Mouse (Mus musculus): ENCODE measurements around the gene Lamtor3. TPM values are rescaled to one million over a fixed set of nuclear protein-coding genes. Genes with fewer than 3 reads are reported as not detected.

Lamtor3 gene
- total and polyA plus RNA-seq, 3 experiments, result 77.5 to 88.3 TPM; not detected in 1

DNA sequence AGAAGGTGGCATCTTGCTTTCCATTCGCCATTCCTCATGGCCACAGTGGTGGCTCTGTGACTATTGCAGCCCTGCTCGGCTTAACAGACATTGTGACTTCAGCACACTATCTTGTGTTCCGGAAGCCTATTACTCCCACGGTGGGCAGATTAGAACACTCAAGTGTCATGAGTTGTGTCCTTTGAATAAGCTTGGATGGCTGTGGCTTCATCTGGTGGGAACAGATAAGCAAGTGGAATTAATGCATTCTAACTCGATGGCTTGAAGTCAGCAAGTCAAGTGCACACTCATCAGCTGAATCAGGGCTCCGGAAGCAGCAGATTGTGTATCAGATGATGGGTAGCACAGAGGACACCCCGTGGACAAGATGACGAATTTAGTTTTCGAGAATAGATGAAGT is 39.6 kb downstream of the Lamtor3 start (continued):
- TF ChIP-seq MYB (IDR thresholded peaks at IDR 0.05; ENCODE audit: low read depth, low read length) (peak; percentile 97), ELF1 (IDR thresholded peaks at IDR 0.05; ENCODE audit: low read depth, low read length) (peak; percentile 76; the same call in 1 of the 2 replicates), POLR2AphosphoS2 (IDR thresholded peaks at IDR 0.05; ENCODE audit: low read length) (peak; percentile 97), CHD2 (IDR thresholded peaks at IDR 0.05; ENCODE audit: low read length) (peak; percentile 74), JUND (IDR thresholded peaks at IDR 0.05; ENCODE audit: low read depth, low read length) (peak; percentile 97), MXI1 (IDR thresholded peaks at IDR 0.05; ENCODE audit: low read depth, low read length) (peak; percentile 85), SIN3A (IDR thresholded peaks at IDR 0.05; ENCODE audit: low read length) (peak; percentile 99), ZC3H11A (IDR thresholded peaks at IDR 0.05; ENCODE audit: low read depth, low read length) (peak; percentile 59)

DNA sequence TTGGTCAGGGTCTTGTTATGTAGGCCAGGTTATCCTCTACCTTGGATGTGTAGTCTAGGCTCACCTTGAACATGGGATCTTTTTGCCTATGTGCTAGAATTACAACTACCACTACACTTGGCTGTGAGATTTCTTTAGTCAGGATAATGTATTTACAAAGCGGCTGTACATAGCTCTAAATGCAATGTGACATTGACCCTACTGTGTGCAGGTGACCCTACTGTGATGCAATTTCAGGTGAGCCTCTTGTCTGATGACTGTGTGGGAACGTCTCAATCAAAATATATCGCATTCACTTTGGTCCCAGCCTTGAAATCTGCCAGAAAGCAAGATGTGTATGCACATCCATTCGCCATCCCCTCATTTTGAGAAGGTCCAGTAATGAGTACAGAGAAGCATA is 40.0 kb downstream of the Lamtor3 start:
- H3K4me1 ChIP-seq (ENCODE audit: control insufficient read depth in 1 of 2, insufficient read depth in 2 of 2, low read length in 2 of 2), result peaks cover 42 to 59% of the 10 kb centered on the region in 2 experiments
- H3K27me3 ChIP-seq (ENCODE audit: control insufficient read depth in 1 of 2, insufficient read depth in 2 of 2, low read length in 2 of 2), result no peaks in the 10 kb centered on the region
- peaks cover 6% of the 10 kb centered on the region; the same call in 1 of the 2 replicates for H3K79me2 ChIP-seq (ENCODE audit: control insufficient read depth, insufficient read depth, low read length, poor library complexity)
- H3K9ac ChIP-seq (ENCODE audit: control insufficient read depth, low read depth, low read length, poor library complexity, severe bottlenecking), result peak overlapping the region; percentile 15
- TF ChIP-seq SIN3A (IDR thresholded peaks at IDR 0.05; ENCODE audit: low read length) (no peak), TAL1 (IDR thresholded peaks at IDR 0.05; ENCODE audit: low read length) (no peak), GABPA (IDR thresholded peaks at IDR 0.05; ENCODE audit: low read depth, low read length) (no peak), POLR2A (IDR thresholded peaks at IDR 0.05; ENCODE audit: control insufficient read depth in 1 of 2, insufficient read depth in 1 of 2, low read depth in 1 of 2, low read length in 2 of 2, poor library complexity in 1 of 2) (no peak), ZKSCAN1 (IDR thresholded peaks at IDR 0.05; ENCODE audit: low read depth, low read length) (peak; percentile 94)
- peak overlapping the region; percentile 91 for H3K27ac ChIP-seq (ENCODE audit: control insufficient read depth, low read depth, low read length)
- H3K4me3 ChIP-seq (ENCODE audit: control insufficient read depth in 1 of 2, insufficient read depth in 1 of 2, low read depth in 2 of 2, low read length in 2 of 2), result no peak overlapping the region
- peaks cover 20 to 78% of the 10 kb centered on the region in 2 experiments for H3K36me3 ChIP-seq (ENCODE audit: control insufficient read depth in 1 of 2, insufficient read depth in 2 of 2, low read length in 2 of 2)
- no peak for DNase-seq (ENCODE audit: low read depth, low spot score)
- H3K9me3 ChIP-seq (replicated peaks; ENCODE audit: insufficient read depth, low read length), result no peaks in the 10 kb centered on the region

DNA sequence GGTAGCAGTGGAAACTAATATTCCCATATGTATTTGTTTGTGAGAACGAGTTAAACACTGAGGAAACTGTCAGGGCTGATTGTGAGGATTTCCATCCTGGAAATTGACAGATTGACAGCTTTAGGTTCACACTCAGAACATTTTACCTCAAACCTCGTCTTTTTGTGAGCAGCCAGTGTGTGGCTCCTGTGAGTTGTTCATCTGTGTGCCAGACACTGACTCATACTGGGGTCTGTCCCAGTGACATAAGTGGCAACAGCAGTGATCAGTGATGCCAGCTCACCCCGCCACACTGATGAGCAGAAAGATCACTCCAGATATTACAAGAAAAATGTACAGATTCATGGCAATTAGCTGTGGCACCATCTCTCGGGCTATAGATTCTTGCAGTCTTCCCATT is 41.1 kb downstream of the Lamtor3 start:
- H3K27ac ChIP-seq (ENCODE audit: control insufficient read depth, low read depth, low read length), result peak overlapping the region; percentile 63
- peaks cover 20 to 74% of the 10 kb centered on the region in 2 experiments for H3K36me3 ChIP-seq (ENCODE audit: control insufficient read depth in 1 of 2, insufficient read depth in 2 of 2, low read length in 2 of 2)

More for the DNA sequence above, 41.1 kb downstream of the Lamtor3 start:
- Histone ChIP-seq H3K4me3 (ENCODE audit: control insufficient read depth in 1 of 2, insufficient read depth in 1 of 2, low read depth in 2 of 2, low read length in 2 of 2) (no peak overlapping the region), H3K4me1 (ENCODE audit: control insufficient read depth in 1 of 2, insufficient read depth in 2 of 2, low read length in 2 of 2) (peaks cover 35 to 51% of the 10 kb centered on the region in 2 experiments), H3K9me3 (replicated peaks; ENCODE audit: insufficient read depth, low read length) (no peaks in the 10 kb centered on the region), H3K9ac (ENCODE audit: control insufficient read depth, low read depth, low read length, poor library complexity, severe bottlenecking) (no peak overlapping the region), H3K79me2 (ENCODE audit: control insufficient read depth, insufficient read depth, low read length, poor library complexity) (peaks cover 6% of the 10 kb centered on the region; the same call in 1 of the 2 replicates), H3K27me3 (ENCODE audit: control insufficient read depth in 1 of 2, insufficient read depth in 2 of 2, low read length in 2 of 2) (no peaks in the 10 kb centered on the region)
- TF ChIP-seq USF1 (IDR thresholded peaks at IDR 0.05; ENCODE audit: low read depth, low read length), result no peak
- TF ChIP-seq POLR2A (IDR thresholded peaks at IDR 0.05; ENCODE audit: control insufficient read depth in 1 of 2, insufficient read depth in 1 of 2, low read depth in 1 of 2, low read length in 2 of 2, poor library complexity in 1 of 2), result 0 out of 4 replicates have a peak, but pooled peaks of 1 of the 2 experiments have one; percentile 21
- DNase-seq (ENCODE audit: low read depth, low spot score), result peak; percentile 37
